Mouse (Mus musculus) midbrain, embryonic 13.5 days (tissue): ENCODE results near the gene Mfsd5. TPM values are rescaled to one million over a fixed set of nuclear protein-coding genes. Genes with fewer than 3 reads are reported as not detected.

Experiments used
- ATAC-seq: fragments of 200-750 bp; cut with Nextera tagmentation; 2 replicates; pipeline ENCODE4 v1.8.0; 2017; ENCODE audit warnings: mild to moderate bottlenecking, moderate TSS enrichment, moderate library complexity
- H3K27ac ChIP-seq: fragments of 300-500 bp; sonication (generic); 2 replicates; pipeline ENCODE4 v1.5.1; 2015; ENCODE audit warnings: inconsistent platforms, mild to moderate bottlenecking, moderate library complexity
- H3K27me3 ChIP-seq: fragments of 300-500 bp; sonication (generic); 2 replicates; pipeline ENCODE4 v1.6.1; 2015; ENCODE audit warnings: mild to moderate bottlenecking, inconsistent platforms
- H3K36me3 ChIP-seq: fragments of 300-500 bp; sonication (generic); 2 replicates; pipeline ENCODE4 v1.6.1; 2015; ENCODE audit warnings: mild to moderate bottlenecking, inconsistent platforms
- H3K4me1 ChIP-seq: fragments of 300-500 bp; sonication (generic); replicated peaks from 2 replicates; pipeline ENCODE4 v1.6.1; 2015; ENCODE audit warnings: inconsistent platforms
- H3K4me2 ChIP-seq: fragments of 300-500 bp; sonication (generic); replicated peaks from 2 replicates; pipeline ENCODE4 v1.6.1; 2015; ENCODE audit warnings: moderate library complexity, mild to moderate bottlenecking, inconsistent platforms
- H3K4me3 ChIP-seq: fragments of 300-500 bp; sonication (generic); replicated peaks from 2 replicates; pipeline ENCODE4 v1.5.1; 2015; ENCODE audit warnings: mild to moderate bottlenecking, inconsistent platforms
- H3K9ac ChIP-seq: fragments of 300-500 bp; sonication (generic); replicated peaks from 2 replicates; pipeline ENCODE4 v1.6.1; 2015; ENCODE audit warnings: mild to moderate bottlenecking, inconsistent platforms
- H3K9me3 ChIP-seq: fragments of 300-500 bp; sonication (generic); 2 replicates; pipeline ENCODE4 v1.6.1; 2016; ENCODE audit warnings: mild to moderate bottlenecking, inconsistent platforms
- WGBS: fragments of 180-500 bp; shearing (Covaris S2); methylation state at CpG from one replicate; pipeline ENCODE4 v1.1.7; 2015; 5-methylcytosine and 5-hydroxymethylcytosine counted together
- polyA plus RNA-seq: library from polyadenylated mRNA; unstranded; fragments of >200 nt; fragmentation: Nextera tagmentation; extraction: Ambion mirVana; gene quantifications from 2 replicates; pipeline ENCODE4 v1.2.1, GENCODE M21; 2015

Gene Mfsd5
- polyA plus RNA-seq, 1 experiment from 2014 or later: 53.4 TPM

- WGBS: 12% methylated on average over 22 of the region's 22 CpGs
- Histone ChIP-seq H3K27me3 (peaks cover 79% of the 10 kb centered on the region), H3K27ac (no peak overlapping the region), H3K36me3 (no peaks in the 10 kb centered on the region), H3K9me3 (no peaks in the 10 kb centered on the region), H3K4me2 (peak overlapping the region; percentile 10), H3K9ac (no peak overlapping the region), H3K4me3 (no peak overlapping the region), H3K4me1 (peaks cover 41% of the 10 kb centered on the region)
- no peak for ATAC-seq
Measured at GRCm38 (mm10) chr15:102243229-102244190, 35.7 kb upstream of the Mfsd5 start.

GRCm38 (mm10) chr15:102244306-102245191, 34.7 kb upstream of the Mfsd5 start:
- H3K9me3 ChIP-seq: no peaks in the 10 kb centered on the region
- peaks cover 50% of the 10 kb centered on the region for H3K4me1 ChIP-seq
- ATAC-seq: no peak
- no peaks in the 10 kb centered on the region for H3K36me3 ChIP-seq
- H3K4me3 ChIP-seq: peak overlapping the region; percentile 53
- no peak overlapping the region for H3K27ac ChIP-seq
- H3K9ac ChIP-seq: no peak overlapping the region
- peak overlapping the region; percentile 94 for H3K4me2 ChIP-seq
- WGBS: 12% methylated on average over 17 of the region's 19 CpGs
- peaks cover 85% of the 10 kb centered on the region for H3K27me3 ChIP-seq

GRCm38 (mm10) chr15:102245461-102245881, 33.8 kb upstream of the Mfsd5 start:
- Histone ChIP-seq H3K9me3 (no peaks in the 10 kb centered on the region), H3K4me3 (peak overlapping the region; percentile 53), H3K9ac (peak overlapping the region; percentile 69), H3K27me3 (peaks cover 88% of the 10 kb centered on the region), H3K27ac (no peak overlapping the region), H3K36me3 (no peaks in the 10 kb centered on the region), H3K4me1 (peaks cover 50% of the 10 kb centered on the region), H3K4me2 (peak overlapping the region; percentile 94)
- no peak for ATAC-seq
- WGBS: 2% methylated on average over 14 of the region's 14 CpGs

GRCm38 (mm10) chr15:102245891-102246741, 33.1 kb upstream of the Mfsd5 start:
- H3K9ac ChIP-seq: peak overlapping the region; percentile 69
- 0 out of 2 replicates have a peak overlapping the region, but pooled peaks have one; percentile 45 for H3K27ac ChIP-seq
- under 1% methylated on average over 39 of the region's 44 CpGs for WGBS
- H3K4me2 ChIP-seq: peak overlapping the region; percentile 94
- H3K9me3 ChIP-seq: no peaks in the 10 kb centered on the region
- peak overlapping the region; percentile 53 for H3K4me3 ChIP-seq
- ATAC-seq: peak; percentile 80
- H3K27me3 ChIP-seq: peaks cover 88% of the 10 kb centered on the region
- H3K4me1 ChIP-seq: peaks cover 50% of the 10 kb centered on the region
- H3K36me3 ChIP-seq: no peaks in the 10 kb centered on the region

GRCm38 (mm10) chr15:102246866-102247251, 32.4 kb upstream of the Mfsd5 start:
- peaks cover 50% of the 10 kb centered on the region for H3K4me1 ChIP-seq
- 0% methylated on average over 31 of the region's 35 CpGs for WGBS

GRCm38 (mm10) chr15:102247252-102248130, 31.8 kb upstream of the Mfsd5 start:
- Histone ChIP-seq H3K27me3 (peaks cover 84% of the 10 kb centered on the region), H3K4me1 (peaks cover 50% of the 10 kb centered on the region), H3K4me3 (peak overlapping the region; percentile 53), H3K27ac (0 out of 2 replicates have a peak overlapping the region, but pooled peaks have one; percentile 26), H3K9me3 (no peaks in the 10 kb centered on the region), H3K36me3 (no peaks in the 10 kb centered on the region), H3K4me2 (peak overlapping the region; percentile 94), H3K9ac (peak overlapping the region; percentile 69)
- WGBS: under 1% methylated on average over 55 of the region's 65 CpGs
- ATAC-seq: peak; percentile 31

More at GRCm38 (mm10) chr15:102246866-102247251, 32.4 kb upstream of the Mfsd5 start:
- Histone ChIP-seq H3K9me3 (no peaks in the 10 kb centered on the region), H3K36me3 (no peaks in the 10 kb centered on the region), H3K9ac (peak overlapping the region; percentile 69), H3K4me2 (peak overlapping the region; percentile 94), H3K4me3 (peak overlapping the region; percentile 53), H3K27ac (0 out of 2 replicates have a peak overlapping the region, but pooled peaks have one; percentile 64), H3K27me3 (peaks cover 89% of the 10 kb centered on the region)
- ATAC-seq: peak; percentile 84

GRCm38 (mm10) chr15:102248131-102248811, 31.0 kb upstream of the Mfsd5 start:
- WGBS: 8% methylated on average over 8 of the region's 8 CpGs
- Histone ChIP-seq H3K27me3 (peaks cover 82% of the 10 kb centered on the region), H3K27ac (0 out of 2 replicates have a peak overlapping the region, but pooled peaks have one; percentile 26), H3K4me3 (peak overlapping the region; percentile 53), H3K4me2 (peak overlapping the region; percentile 94), H3K4me1 (peaks cover 47% of the 10 kb centered on the region), H3K36me3 (no peaks in the 10 kb centered on the region), H3K9ac (peak overlapping the region; percentile 69), H3K9me3 (no peaks in the 10 kb centered on the region)
- no peak for ATAC-seq

GRCm38 (mm10) chr15:102248812-102249191, 30.5 kb upstream of the Mfsd5 start:
- Histone ChIP-seq H3K4me2 (no peak overlapping the region), H3K27ac (no peak overlapping the region), H3K36me3 (no peaks in the 10 kb centered on the region), H3K4me3 (no peak overlapping the region), H3K4me1 (peaks cover 42% of the 10 kb centered on the region), H3K9ac (no peak overlapping the region), H3K27me3 (peaks cover 82% of the 10 kb centered on the region), H3K9me3 (no peaks in the 10 kb centered on the region)
- WGBS: 0% methylated on average over 1 of the region's 3 CpGs
- no peak for ATAC-seq

- Histone ChIP-seq H3K9me3 (no peaks in the 10 kb centered on the region), H3K9ac (0 out of 2 replicates have a peak overlapping the region, but pooled peaks have one; percentile 19), H3K4me3 (no peak overlapping the region), H3K4me1 (peaks cover 42% of the 10 kb centered on the region), H3K27ac (no peak overlapping the region), H3K36me3 (no peaks in the 10 kb centered on the region), H3K4me2 (no peak overlapping the region), H3K27me3 (peaks cover 81% of the 10 kb centered on the region)
- ATAC-seq: no peak
- WGBS: 3% methylated on average over 13 of the region's 13 CpGs
Measured at GRCm38 (mm10) chr15:102249251-102249691, 30.0 kb upstream of the Mfsd5 start.

GRCm38 (mm10) chr15:102249967-102250366, 29.3 kb upstream of the Mfsd5 start:
- Histone ChIP-seq H3K36me3 (no peaks in the 10 kb centered on the region), H3K9me3 (no peaks in the 10 kb centered on the region), H3K4me3 (no peak overlapping the region), H3K9ac (no peak overlapping the region), H3K4me2 (no peak overlapping the region), H3K27ac (no peak overlapping the region), H3K27me3 (peaks cover 79% of the 10 kb centered on the region), H3K4me1 (peaks cover 38% of the 10 kb centered on the region)
- WGBS: 49% methylated on average over 9 of the region's 9 CpGs
- no peak for ATAC-seq
